In the genomic region with DNA sequence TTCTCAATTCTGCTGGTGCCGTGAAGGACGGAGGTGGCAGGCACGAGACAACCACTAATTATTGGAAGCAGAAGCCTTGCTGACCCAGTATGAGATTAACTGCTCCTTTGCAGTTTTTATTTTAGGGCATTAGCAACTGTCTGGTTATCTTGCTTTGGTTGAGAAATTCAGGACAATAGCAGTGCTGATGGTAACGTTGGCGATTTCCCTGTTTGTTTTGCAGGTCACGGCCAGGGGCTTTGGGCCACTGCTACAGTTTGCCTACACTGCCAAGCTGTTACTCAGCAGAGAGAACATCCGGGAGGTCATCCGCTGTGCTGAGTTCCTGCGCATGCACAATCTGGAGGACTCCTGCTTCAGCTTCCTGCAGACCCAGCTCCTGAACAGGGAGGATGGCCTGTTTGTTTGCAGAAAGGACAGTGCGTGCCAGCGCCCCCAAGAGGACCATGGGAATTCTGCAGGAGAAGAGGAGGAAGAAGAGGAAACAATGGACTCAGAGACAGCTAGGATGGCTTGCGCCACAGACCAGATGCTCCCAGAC, we compare ENCODE assay signal across 10 mouse cellular contexts. TPM values are rescaled to one million over a fixed set of nuclear protein-coding genes. Genes with fewer than 3 reads are reported as not detected.
DNase-seq lines count a peak whose midpoint lies in the region; ATAC-seq and TF ChIP-seq lines count a peak whose summit lies in the region.
"Had no signal": no experiment of that assay in that cellular context is flagged by ENCODE, and none has a peak within 500 bp of the region (broad histone marks: within the 10 kb centered on the region; RNA-seq: fewer than 3 reads in every experiment).

No protein-coding gene starts in this region.

- peak; percentile 50 for TF ChIP-seq CTCF in liver, embryonic 14.5 days (IDR thresholded peaks at IDR 0.05; ENCODE audit: low read depth)

- no peak overlapping the region for H3K4me2 ChIP-seq in liver, embryonic 14.5 days (ENCODE audit: low read depth)
- H3K4me2 ChIP-seq in neural tube, embryonic 12.5 days (replicated peaks) = 0 out of 2 replicates have a peak overlapping the region, but pooled peaks have one; percentile 5
- H3K4me2 ChIP-seq: stomach, embryonic 15.5 days had no signal

- no peak overlapping the region for H3K4me3 ChIP-seq in heart, embryonic 10.5 days
- no peak overlapping the region for H3K4me3 ChIP-seq in liver, embryonic 14.5 days (ENCODE audit: insufficient read depth in 1 of 2, low read depth in 2 of 2, low read length in 2 of 2)
- H3K4me3 ChIP-seq in neural tube, embryonic 12.5 days = no peak overlapping the region
- H3K4me3 ChIP-seq: stomach, embryonic 15.5 days had no signal

- H3K27ac ChIP-seq in heart, embryonic 10.5 days = peak overlapping the region; percentile 37; the same call in 1 of the 2 replicates
- H3K27ac ChIP-seq in liver, embryonic 14.5 days = no peak overlapping the region
- H3K27ac ChIP-seq in neural tube, embryonic 12.5 days = peak overlapping the region; percentile 32; the same call in 1 of the 2 replicates
- H3K27ac ChIP-seq: stomach, embryonic 15.5 days had no signal

- ATAC-seq in liver, embryonic 14.5 days (ENCODE audit: insufficient read depth) = peak; percentile 62
- peak; percentile 38 for ATAC-seq in neural tube, embryonic 12.5 days (ENCODE audit: low FRiP score, low read depth)

- H3K36me3 ChIP-seq in heart, embryonic 10.5 days = peaks cover 23% of the 10 kb centered on the region
- H3K36me3 ChIP-seq in liver, embryonic 14.5 days (replicated peaks; ENCODE audit: control insufficient read depth, insufficient read depth, low read depth) = no peaks in the 10 kb centered on the region
- peaks cover 43% of the 10 kb centered on the region for H3K36me3 ChIP-seq in neural tube, embryonic 12.5 days
- H3K36me3 ChIP-seq: G1E had no signal

- peaks cover 19% of the 10 kb centered on the region for H3K4me1 ChIP-seq in heart, embryonic 10.5 days
- peaks cover 0 to 9% of the 10 kb centered on the region in 2 experiments; a peak in 1 of 4 replicates for H3K4me1 ChIP-seq in liver, embryonic 14.5 days (replicated peaks; ENCODE audit: control insufficient read depth in 2 of 2, insufficient read depth in 2 of 2, low read length in 1 of 2)
- peaks cover 21% of the 10 kb centered on the region for H3K4me1 ChIP-seq in neural tube, embryonic 12.5 days
- H3K4me1 ChIP-seq: stomach, embryonic 15.5 days had no signal

- TF ChIP-seq EP300 in liver, embryonic 14.5 days (IDR thresholded peaks at IDR 0.05; ENCODE audit: low read depth) = no peak

- H3K9me3 ChIP-seq in heart, embryonic 10.5 days = no peaks in the 10 kb centered on the region
- H3K9me3 ChIP-seq in liver, embryonic 14.5 days (ENCODE audit: control insufficient read depth, low read length) = no peaks in the 10 kb centered on the region
- no peaks in the 10 kb centered on the region for H3K9me3 ChIP-seq in neural tube, embryonic 12.5 days
- H3K9me3 ChIP-seq: G1E; stomach, embryonic 15.5 days had no signal

- H3K27me3 ChIP-seq in heart, embryonic 10.5 days (ENCODE audit: insufficient read depth, poor library complexity, severe bottlenecking) = no peaks in the 10 kb centered on the region
- H3K27me3 ChIP-seq in liver, embryonic 14.5 days (ENCODE audit: control insufficient read depth, insufficient read depth, low read length) = no peaks in the 10 kb centered on the region
- no peaks in the 10 kb centered on the region for H3K27me3 ChIP-seq in neural tube, embryonic 12.5 days (replicated peaks)
- H3K27me3 ChIP-seq: stomach, embryonic 15.5 days had no signal

- peak; percentile 39 for DNase-seq in ovary, adult 18-20 months (ENCODE audit: low spot score)
- DNase-seq in ovary, postnatal 14 days (ENCODE audit: low spot score) = no peak
- peak; percentile 60 for DNase-seq in embryo, embryonic 10.5 days (ENCODE audit: low spot score)
- DNase-seq in heart, embryonic 10.5 days (ENCODE audit: low spot score) = no peak
- peak; percentile 27 to 43 for DNase-seq in kidney, adult 8-10 months
- DNase-seq in liver, embryonic 14.5 days (ENCODE audit: low read depth in 3 of 3, low spot score in 3 of 3) = no peak
- peak; percentile 16 for DNase-seq in yolk sac, embryonic 10.5 days (ENCODE audit: low spot score)

- 62% methylated on average over 12 of the region's 12 CpGs for WGBS in heart, embryonic 10.5 days
- WGBS in liver, embryonic 14.5 days (ENCODE audit: insufficient replicate concordance) = 48% methylated on average over 12 of the region's 12 CpGs
- 45% methylated on average over 12 of the region's 12 CpGs for WGBS in neural tube, embryonic 12.5 days

- H3K9ac ChIP-seq in liver, embryonic 14.5 days (replicated peaks) = no peak overlapping the region
- no peak overlapping the region for H3K9ac ChIP-seq in neural tube, embryonic 12.5 days
- H3K9ac ChIP-seq: stomach, embryonic 15.5 days had no signal

RNA-seq across cellular contexts. Expression of a gene that starts 40.9 kb away (rescaled TPM):
- 0.09 TPM in 1 of 2 replicates, not detected in the other for polyA plus RNA-seq in heart, embryonic 10.5 days (2016; fragmentation: Nextera tagmentation; extraction: Ambion mirVana)
- 0.03 TPM in 1 of 2 replicates, not detected in the other for polyA plus RNA-seq in liver, embryonic 14.5 days (2012; rRNA removed)
- polyA plus RNA-seq in liver, embryonic 14.5 days (2014; fragmentation: Nextera tagmentation; extraction: Ambion mirVana) = not detected in 2 replicates
- 0.14 TPM in 2 replicates for polyA plus RNA-seq in neural tube, embryonic 12.5 days (2016; fragmentation: Nextera tagmentation; extraction: Ambion mirVana)
- polyA plus RNA-seq: G1E; stomach, embryonic 15.5 days had no signal

RNA-seq across cellular contexts. Expression of a gene that starts 53.6 kb away (rescaled TPM):
- 39.5 and 48.7 TPM in 2 replicates for polyA plus RNA-seq in heart, embryonic 10.5 days (2016; fragmentation: Nextera tagmentation; extraction: Ambion mirVana)
- 4.6 and 5.9 TPM in 2 replicates for polyA plus RNA-seq in liver, embryonic 14.5 days (2012; rRNA removed)
- 25.2 and 25.5 TPM in 2 replicates for polyA plus RNA-seq in liver, embryonic 14.5 days (2014; fragmentation: Nextera tagmentation; extraction: Ambion mirVana)
- polyA plus RNA-seq in neural tube, embryonic 12.5 days (2016; fragmentation: Nextera tagmentation; extraction: Ambion mirVana) = 45.4 and 52.3 TPM in 2 replicates

Comparison
In these comparisons a context has a peak if more than half of its experiments do, and no peak if none do; other contexts are left out.
1. DNase-seq: peak in ovary, adult 18-20 months (single experiment), embryo, embryonic 10.5 days (single experiment), kidney, adult 8-10 months (2 of 2) and yolk sac, embryonic 10.5 days (single experiment); none in ovary, postnatal 14 days (single experiment), heart, embryonic 10.5 days (single experiment) and liver, embryonic 14.5 days (0 of 3).